Mouse (Mus musculus): ENCODE measurements around the gene Epb41l4b. TPM values are rescaled to one million over a fixed set of nuclear protein-coding genes. Genes with fewer than 3 reads are reported as not detected.
A peak's percentile ranks its signal among the peaks of the same experiment; 100 is the strongest.

The Epb41l4b gene
- polyA plus RNA-seq, 1 experiment from 2014 or later = 3.8 TPM

GRCm38 (mm10) chr4:57002751-57003150, 140.5 kb downstream of the Epb41l4b start:
- Histone ChIP-seq H3K9ac (no peak overlapping the region), H3K27me3 (ENCODE audit: control insufficient read depth, insufficient read depth, low read length) (no peaks in the 10 kb centered on the region), H3K27ac (no peak overlapping the region), H3K9me3 (ENCODE audit: control insufficient read depth, low read length) (no peaks in the 10 kb centered on the region), H3K4me2 (replicated peaks) (no peak overlapping the region), H3K4me1 (replicated peaks; ENCODE audit: control insufficient read depth, insufficient read depth, low read length) (no peaks in the 10 kb centered on the region), H3K4me3 (replicated peaks; ENCODE audit: low read length) (no peak overlapping the region), H3K36me3 (replicated peaks; ENCODE audit: control insufficient read depth, insufficient read depth) (0 out of 2 replicates have a peak, but pooled peaks cover 5% of the 10 kb centered on the region)
- DNase-seq (ENCODE audit: low spot score) (no peak), ATAC-seq (ENCODE audit: low FRiP score) (peak; percentile 39; the same call in 1 of the 2 replicates)
- 42% methylated on average over 3 of the region's 3 CpGs for WGBS

DNA sequence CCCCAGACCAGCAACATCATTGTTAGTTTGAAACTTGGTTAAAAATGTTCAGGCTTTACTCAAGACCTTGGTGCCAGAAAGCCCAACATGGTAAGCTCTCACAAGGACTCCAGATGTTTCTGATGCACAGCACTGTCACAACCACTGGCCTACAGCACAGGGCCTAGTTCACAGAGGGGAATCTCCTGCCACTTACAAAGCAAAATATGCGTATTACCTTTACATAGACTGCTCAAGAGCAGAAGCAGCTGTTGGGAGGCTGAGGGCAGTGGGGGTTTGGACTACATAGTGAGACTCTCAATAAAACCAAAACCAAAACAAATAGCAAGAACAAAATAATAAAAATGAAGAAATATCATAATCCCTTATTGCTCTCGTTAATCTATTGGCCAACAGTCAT, 141.8 kb downstream of the Epb41l4b start:
- Histone ChIP-seq H3K36me3 (replicated peaks; ENCODE audit: control insufficient read depth, insufficient read depth) (no peaks in the 10 kb centered on the region), H3K4me1 (replicated peaks; ENCODE audit: control insufficient read depth, insufficient read depth, low read length) (no peaks in the 10 kb centered on the region), H3K27me3 (ENCODE audit: control insufficient read depth, insufficient read depth, low read length) (no peaks in the 10 kb centered on the region), H3K9me3 (ENCODE audit: control insufficient read depth, low read length) (0 out of 2 replicates have a peak, but pooled peaks cover 3% of the 10 kb centered on the region), H3K4me2 (replicated peaks) (no peak overlapping the region), H3K27ac (no peak overlapping the region), H3K4me3 (replicated peaks; ENCODE audit: low read length) (no peak overlapping the region), H3K9ac (no peak overlapping the region)
- no peak for ATAC-seq (ENCODE audit: low FRiP score)
- WGBS = 92% methylated on average over 2 of the region's 2 CpGs
- no peak for DNase-seq (ENCODE audit: low spot score)

- 0 out of 2 replicates have a peak, but pooled peaks cover 3% of the 10 kb centered on the region for H3K4me1 ChIP-seq (replicated peaks; ENCODE audit: control insufficient read depth, insufficient read depth, low read length)
- no peak overlapping the region for H3K9ac ChIP-seq
- H3K4me3 ChIP-seq (replicated peaks; ENCODE audit: low read length) = no peak overlapping the region
- 0 out of 2 replicates have a peak, but pooled peaks cover 5% of the 10 kb centered on the region for H3K9me3 ChIP-seq (ENCODE audit: control insufficient read depth, low read length)
- ATAC-seq (ENCODE audit: low FRiP score) = no peak
- no peak overlapping the region for H3K27ac ChIP-seq
- H3K27me3 ChIP-seq (ENCODE audit: control insufficient read depth, insufficient read depth, low read length) = no peaks in the 10 kb centered on the region
- no peak overlapping the region for H3K4me2 ChIP-seq (replicated peaks)
- no peak for DNase-seq (ENCODE audit: low spot score)
- 79% methylated on average over 7 of the region's 7 CpGs for WGBS
- no peaks in the 10 kb centered on the region for H3K36me3 ChIP-seq (replicated peaks; ENCODE audit: control insufficient read depth, insufficient read depth)
Observed at GRCm38 (mm10) chr4:56993331-56993730, 149.9 kb downstream of the Epb41l4b start.

DNA sequence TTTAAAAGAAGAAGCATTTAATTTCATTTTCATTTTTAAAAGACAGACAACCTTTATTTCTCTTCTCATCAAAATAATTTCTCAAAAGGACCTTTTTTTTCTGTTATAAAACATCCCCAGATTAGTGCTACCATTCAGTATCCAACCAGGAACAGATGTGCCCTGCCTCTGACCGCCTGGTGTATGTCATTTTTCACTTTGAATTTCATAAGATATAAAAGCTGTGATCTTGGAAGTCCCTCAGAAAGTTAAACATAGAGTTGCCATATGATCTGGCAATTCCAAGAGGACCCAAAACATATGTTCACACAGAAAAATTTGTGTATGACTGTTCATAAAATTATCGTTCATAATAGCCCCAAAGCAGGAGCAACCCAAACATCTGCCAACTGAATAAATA, 151.3 kb downstream of the Epb41l4b start:
- DNase-seq (ENCODE audit: low spot score) (no peak), ATAC-seq (ENCODE audit: low FRiP score) (no peak)
- H3K27ac ChIP-seq = no peak overlapping the region
- H3K4me3 ChIP-seq (replicated peaks; ENCODE audit: low read length) = no peak overlapping the region
- no peaks in the 10 kb centered on the region for H3K27me3 ChIP-seq (ENCODE audit: control insufficient read depth, insufficient read depth, low read length)
- 0 out of 2 replicates have a peak, but pooled peaks cover 5% of the 10 kb centered on the region for H3K9me3 ChIP-seq (ENCODE audit: control insufficient read depth, low read length)
- H3K9ac ChIP-seq = no peak overlapping the region
- peaks cover 5% of the 10 kb centered on the region; the same call in 1 of the 2 replicates for H3K4me1 ChIP-seq (replicated peaks; ENCODE audit: control insufficient read depth, insufficient read depth, low read length)
- no peak overlapping the region for H3K4me2 ChIP-seq (replicated peaks)
- WGBS = 75% methylated on average over 2 of the region's 2 CpGs
- no peaks in the 10 kb centered on the region for H3K36me3 ChIP-seq (replicated peaks; ENCODE audit: control insufficient read depth, insufficient read depth)

DNA sequence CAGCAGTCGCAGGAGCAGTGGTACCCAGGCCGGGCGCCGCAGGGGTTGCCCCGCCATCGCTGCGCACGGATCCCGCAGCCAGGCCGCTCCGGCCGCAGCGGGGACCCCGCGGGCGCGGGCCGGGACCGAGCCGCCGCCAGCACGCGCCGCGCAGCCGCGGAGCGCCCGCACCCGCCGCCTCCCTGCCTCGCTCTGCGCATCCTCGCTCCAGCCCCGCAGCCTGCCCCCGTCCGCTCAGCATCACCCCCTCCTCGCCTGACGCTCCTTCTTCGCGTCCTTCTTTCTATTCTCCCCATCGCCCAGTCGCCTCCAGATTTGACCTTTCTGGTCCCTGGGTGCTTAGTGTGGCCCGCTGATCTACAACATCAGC, 153.0 kb downstream of the Epb41l4b start, which contains the start of gene Frrs1l:
Gene Frrs1l, minus strand, starts transcription at position 177 of the 370 bp plus-strand sequence.
- DNase-seq (ENCODE audit: low spot score) = peak; percentile 68
- Histone ChIP-seq H3K4me2 (replicated peaks) (peak within 1 kb of the TSS; percentile 85), H3K9me3 (ENCODE audit: control insufficient read depth, low read length) (no peaks in the 10 kb centered on the region), H3K36me3 (replicated peaks; ENCODE audit: control insufficient read depth, insufficient read depth) (peaks cover 3% of the 10 kb centered on the region; the same call in 1 of the 2 replicates), H3K27ac (peak within 1 kb of the TSS; percentile 86), H3K4me3 (replicated peaks; ENCODE audit: low read length) (peak within 1 kb of the TSS; percentile 69), H3K27me3 (ENCODE audit: control insufficient read depth, insufficient read depth, low read length) (no peaks in the 10 kb centered on the region), H3K4me1 (replicated peaks; ENCODE audit: control insufficient read depth, insufficient read depth, low read length) (peaks cover 5% of the 10 kb centered on the region; the same call in 1 of the 2 replicates), H3K9ac (peak within 1 kb of the TSS; percentile 77)
- peak; percentile 92 for ATAC-seq (ENCODE audit: low FRiP score)
- under 1% methylated on average over 38 of the region's 44 CpGs for WGBS

- H3K4me1 ChIP-seq (replicated peaks; ENCODE audit: control insufficient read depth, insufficient read depth, low read length) = peaks cover 5% of the 10 kb centered on the region; the same call in 1 of the 2 replicates
- peak overlapping the region; percentile 86 for H3K27ac ChIP-seq
- no peaks in the 10 kb centered on the region for H3K9me3 ChIP-seq (ENCODE audit: control insufficient read depth, low read length)
- peak overlapping the region; percentile 69 for H3K4me3 ChIP-seq (replicated peaks; ENCODE audit: low read length)
- ATAC-seq (ENCODE audit: low FRiP score) = peak; percentile 80
- peak; percentile 59 for DNase-seq (ENCODE audit: low spot score)
- H3K9ac ChIP-seq = peak overlapping the region; percentile 77
- H3K4me2 ChIP-seq (replicated peaks) = peak overlapping the region; percentile 85
- H3K36me3 ChIP-seq (replicated peaks; ENCODE audit: control insufficient read depth, insufficient read depth) = peaks cover 3% of the 10 kb centered on the region; the same call in 1 of the 2 replicates
- no peaks in the 10 kb centered on the region for H3K27me3 ChIP-seq (ENCODE audit: control insufficient read depth, insufficient read depth, low read length)
- 2% methylated on average over 37 of the region's 45 CpGs for WGBS
Observed at GRCm38 (mm10) chr4:56989431-56990214, 153.6 kb downstream of the Epb41l4b start.

DNA sequence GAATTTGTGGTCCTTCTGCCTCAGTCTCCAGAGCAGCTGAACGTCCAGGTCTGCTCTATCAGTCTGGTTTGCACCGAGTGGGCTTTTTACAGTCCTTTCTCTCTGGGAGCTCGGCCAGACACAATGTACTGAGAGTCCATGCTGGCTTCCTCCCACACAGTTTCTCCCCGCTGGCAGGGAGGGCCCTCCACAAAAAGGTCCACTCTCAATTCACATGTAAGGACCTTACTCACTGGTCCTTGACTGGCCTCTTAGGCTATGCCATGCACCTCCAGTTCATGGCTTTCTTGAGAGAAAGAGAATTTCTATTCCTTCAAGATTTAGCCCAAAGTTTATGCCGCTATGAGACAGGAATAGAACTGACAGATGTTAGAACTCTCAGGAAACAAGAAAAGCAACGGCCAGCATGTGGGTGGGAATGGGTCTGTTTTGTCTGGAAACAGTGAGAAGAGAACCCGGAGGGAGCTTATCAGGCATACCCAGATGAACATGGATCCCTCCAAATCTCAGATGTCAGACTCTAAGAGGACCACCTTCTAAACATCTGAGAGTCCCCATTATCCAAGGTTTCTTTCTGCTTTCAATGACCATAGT, 177.6 kb downstream of the Epb41l4b start:
- Histone ChIP-seq H3K27ac (no peak overlapping the region), H3K36me3 (replicated peaks; ENCODE audit: control insufficient read depth, insufficient read depth) (peaks cover 48% of the 10 kb centered on the region), H3K4me1 (replicated peaks; ENCODE audit: control insufficient read depth, insufficient read depth, low read length) (no peaks in the 10 kb centered on the region), H3K9ac (no peak overlapping the region), H3K4me3 (replicated peaks; ENCODE audit: low read length) (no peak overlapping the region), H3K27me3 (ENCODE audit: control insufficient read depth, insufficient read depth, low read length) (no peaks in the 10 kb centered on the region), H3K9me3 (ENCODE audit: control insufficient read depth, low read length) (no peaks in the 10 kb centered on the region), H3K4me2 (replicated peaks) (no peak overlapping the region)
- 79% methylated on average over 7 of the region's 7 CpGs for WGBS
- DNase-seq (ENCODE audit: low spot score) (no peak), ATAC-seq (ENCODE audit: low FRiP score) (no peak)

GRCm38 (mm10) chr4:56963687-56964086, 179.6 kb downstream of the Epb41l4b start:
- no peaks in the 10 kb centered on the region for H3K9me3 ChIP-seq (ENCODE audit: control insufficient read depth, low read length)
- no peaks in the 10 kb centered on the region for H3K27me3 ChIP-seq (ENCODE audit: control insufficient read depth, insufficient read depth, low read length)
- ATAC-seq (ENCODE audit: low FRiP score) (no peak), DNase-seq (ENCODE audit: low spot score) (no peak)
- no peak overlapping the region for H3K4me2 ChIP-seq (replicated peaks)
- no peak overlapping the region for H3K27ac ChIP-seq
- H3K4me3 ChIP-seq (replicated peaks; ENCODE audit: low read length) = no peak overlapping the region
- no peak overlapping the region for H3K9ac ChIP-seq
- no peaks in the 10 kb centered on the region for H3K4me1 ChIP-seq (replicated peaks; ENCODE audit: control insufficient read depth, insufficient read depth, low read length)
- 91% methylated on average over 6 of the region's 6 CpGs for WGBS
- peaks cover 59% of the 10 kb centered on the region for H3K36me3 ChIP-seq (replicated peaks; ENCODE audit: control insufficient read depth, insufficient read depth)

DNA sequence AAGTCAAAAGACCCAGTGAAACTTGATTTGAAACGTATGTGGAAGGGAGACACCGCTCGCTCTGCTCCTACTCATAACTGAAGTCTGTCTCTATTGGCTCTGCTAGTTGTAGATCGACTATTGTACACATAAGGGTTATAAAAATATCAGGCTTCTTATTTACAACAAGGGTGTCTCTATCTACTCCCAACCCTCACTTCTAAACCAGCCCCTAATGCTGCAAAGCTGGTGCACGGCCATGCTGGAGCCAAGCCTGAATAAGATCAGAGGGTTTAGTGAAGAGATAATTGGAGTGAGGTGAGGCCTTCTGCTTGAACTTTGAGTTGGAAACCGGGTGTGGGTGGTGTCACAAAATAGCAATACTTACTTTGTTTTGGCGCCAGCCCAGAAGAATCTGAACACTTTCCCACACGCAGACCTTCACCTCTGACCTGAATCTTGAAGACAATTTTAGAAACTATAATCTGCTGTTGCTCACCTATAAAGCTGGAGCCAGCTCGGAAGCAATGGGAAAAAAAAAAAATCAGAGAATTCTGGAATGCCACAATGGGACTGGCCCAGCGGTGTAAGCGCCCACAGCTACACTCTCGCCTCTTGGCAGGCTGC, 181.8 kb downstream of the Epb41l4b start:
- Histone ChIP-seq H3K4me1 (replicated peaks; ENCODE audit: control insufficient read depth, insufficient read depth, low read length) (no peaks in the 10 kb centered on the region), H3K4me2 (replicated peaks) (no peak overlapping the region), H3K27me3 (ENCODE audit: control insufficient read depth, insufficient read depth, low read length) (no peaks in the 10 kb centered on the region), H3K27ac (no peak overlapping the region), H3K9ac (no peak overlapping the region), H3K9me3 (ENCODE audit: control insufficient read depth, low read length) (no peaks in the 10 kb centered on the region), H3K4me3 (replicated peaks; ENCODE audit: low read length) (no peak overlapping the region), H3K36me3 (replicated peaks; ENCODE audit: control insufficient read depth, insufficient read depth) (peaks cover 41% of the 10 kb centered on the region)
- DNase-seq (ENCODE audit: low spot score) = no peak
- ATAC-seq (ENCODE audit: low FRiP score) = no peak
- 88% methylated on average over 12 of the region's 12 CpGs for WGBS

Measured in hindbrain, embryonic 14.5 days (tissue).